Mouse (Mus musculus) lung, postnatal 36 days (tissue): ENCODE measurements around the gene Mmp7.

Experiments
- DNase-seq: peaks from one replicate; pipeline ENCODE4 v3.0.0; 2022; ENCODE audit warnings: mixed read lengths

The Mmp7 gene

GRCm38 (mm10) chr9:7691790-7692189, at the start of gene Mmp7:
TSS of gene Mmp7 (plus strand) at chr9:7692090.
- DNase-seq: no peak

GRCm38 (mm10) chr9:7647901-7648300, 44.0 kb upstream of the Mmp7 start:
- DNase-seq: no peak

GRCm38 (mm10) chr9:7650397-7651180, 41.3 kb upstream of the Mmp7 start:
- DNase-seq: no peak

GRCm38 (mm10) chr9:7652351-7653085, 39.4 kb upstream of the Mmp7 start:
- DNase-seq: no peak

- DNase-seq: no peak
These were observed 33.9 kb upstream of the Mmp7 start for GRCm38 (mm10) chr9:7657946-7658345.

GRCm38 (mm10) chr9:7659469-7660020, 32.3 kb upstream of the Mmp7 start:
- DNase-seq: no peak

- no peak for DNase-seq
These were observed 30.5 kb upstream of the Mmp7 start for GRCm38 (mm10) chr9:7661371-7661770.

- DNase-seq: no peak
These were observed 22.2 kb upstream of the Mmp7 start for GRCm38 (mm10) chr9:7669674-7670073.

GRCm38 (mm10) chr9:7672985-7673384, 18.9 kb upstream of the Mmp7 start:
- DNase-seq: no peak

GRCm38 (mm10) chr9:7678154-7678837, 13.6 kb upstream of the Mmp7 start:
- no peak for DNase-seq

- no peak for DNase-seq
These were observed 9.7 kb upstream of the Mmp7 start for GRCm38 (mm10) chr9:7682081-7682618.

- DNase-seq: no peak
These were observed 5.9 kb upstream of the Mmp7 start for GRCm38 (mm10) chr9:7686024-7686423.

- no peak for DNase-seq
These were observed 2.1 kb upstream of the Mmp7 start for GRCm38 (mm10) chr9:7689799-7690198.

GRCm38 (mm10) chr9:7693961-7694360, 2.1 kb downstream of the Mmp7 start:
- DNase-seq: no peak

GRCm38 (mm10) chr9:7695646-7696045, 3.8 kb downstream of the Mmp7 start:
- no peak for DNase-seq

- no peak for DNase-seq
These were observed 16.8 kb downstream of the Mmp7 start for GRCm38 (mm10) chr9:7708698-7709097.

GRCm38 (mm10) chr9:7711196-7711595, 19.3 kb downstream of the Mmp7 start:
- DNase-seq: no peak

GRCm38 (mm10) chr9:7714062-7714907, 22.4 kb downstream of the Mmp7 start:
- DNase-seq: peak; percentile 72

GRCm38 (mm10) chr9:7714908-7715175, 23.0 kb downstream of the Mmp7 start:
- no peak for DNase-seq

GRCm38 (mm10) chr9:7721543-7721942, 29.7 kb downstream of the Mmp7 start:
- no peak for DNase-seq

- no peak for DNase-seq
These were observed 37.1 kb downstream of the Mmp7 start for GRCm38 (mm10) chr9:7728997-7729396.

GRCm38 (mm10) chr9:7742696-7743095, 50.8 kb downstream of the Mmp7 start:
- no peak for DNase-seq
